Mouse (Mus musculus) embryonic facial prominence, embryonic 15.5 days (tissue): Measurements from ENCODE around the gene Hfe. TPM values are rescaled to one million over a fixed set of nuclear protein-coding genes. Genes with fewer than 3 reads are reported as not detected.

Experiments used
- ATAC-seq: fragments of 200-750 bp; cut with Nextera tagmentation; 2 replicates; pipeline ENCODE4 v1.8.0; 2017; ENCODE audit warnings: low read depth, moderate TSS enrichment; ENCODE audit not compliant: insufficient number of reproducible peaks, low FRiP score, low TSS enrichment
- H3K27ac ChIP-seq: fragments of 300-500 bp; sonication (generic); replicated peaks from 2 replicates; pipeline ENCODE4 v1.5.1; 2015; ENCODE audit warnings: mild to moderate bottlenecking, inconsistent platforms
- H3K27me3 ChIP-seq: fragments of 300-500 bp; sonication (generic); 2 replicates; pipeline ENCODE4 v1.6.1; 2015; ENCODE audit warnings: inconsistent platforms
- H3K36me3 ChIP-seq: fragments of 300-500 bp; sonication (generic); 2 replicates; pipeline ENCODE4 v1.6.1; 2015; ENCODE audit warnings: mild to moderate bottlenecking, inconsistent platforms
- H3K4me1 ChIP-seq: fragments of 300-500 bp; sonication (generic); 2 replicates; pipeline ENCODE4 v1.6.1; 2015; ENCODE audit warnings: inconsistent platforms
- H3K4me2 ChIP-seq: fragments of 300-500 bp; sonication (generic); replicated peaks from 2 replicates; pipeline ENCODE4 v1.6.1; 2015; ENCODE audit warnings: mild to moderate bottlenecking, inconsistent platforms
- H3K4me3 ChIP-seq: fragments of 300-500 bp; sonication (generic); replicated peaks from 2 replicates; pipeline ENCODE4 v1.5.1; 2015; ENCODE audit warnings: mild to moderate bottlenecking, inconsistent platforms
- H3K9ac ChIP-seq: fragments of 300-500 bp; sonication (generic); 2 replicates; pipeline ENCODE4 v1.6.1; 2015; ENCODE audit warnings: inconsistent platforms
- H3K9me3 ChIP-seq: fragments of 300-500 bp; sonication (generic); replicated peaks from 2 replicates; pipeline ENCODE4 v1.6.1; 2016; ENCODE audit warnings: inconsistent platforms
- WGBS: fragments of 180-500 bp; shearing (Covaris S2); methylation state at CpG from one replicate; pipeline ENCODE4 v1.1.7; 2015; 5-methylcytosine and 5-hydroxymethylcytosine counted together
- polyA plus RNA-seq: library from polyadenylated mRNA; unstranded; fragments of >200 nt; fragmentation: Nextera tagmentation; extraction: Ambion mirVana; gene quantifications from 2 replicates; pipeline ENCODE4 v1.2.1, GENCODE M21; 2015

Gene Hfe
- polyA plus RNA-seq, 1 experiment from 2014 or later = 8.7 TPM

DNA sequence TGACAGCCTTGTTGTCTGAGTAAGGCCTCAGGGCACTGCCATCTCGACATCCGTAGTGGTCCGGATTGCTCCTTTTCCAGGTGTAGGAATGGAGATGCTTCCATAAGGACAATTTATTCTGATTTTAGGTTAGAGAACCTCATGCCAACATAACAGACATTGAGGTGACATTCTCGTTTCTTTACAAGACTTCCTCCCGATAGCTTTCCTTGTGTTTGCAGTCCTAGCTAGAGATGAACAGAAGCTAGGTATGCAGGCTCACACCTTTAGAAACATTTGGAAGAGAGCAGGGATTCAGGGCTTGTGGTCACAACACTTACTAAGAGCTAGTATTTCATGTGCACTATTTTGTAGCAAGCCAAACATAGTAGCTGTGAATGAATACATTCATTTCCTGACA, 32.6 kb upstream of the Hfe start:
- 65% methylated on average over 5 of the region's 5 CpGs for WGBS
- no peaks in the 10 kb centered on the region for H3K27me3 ChIP-seq
- H3K36me3 ChIP-seq = no peaks in the 10 kb centered on the region
- no peaks in the 10 kb centered on the region for H3K9me3 ChIP-seq
- H3K4me1 ChIP-seq = peaks cover 22% of the 10 kb centered on the region
- no peak overlapping the region for H3K4me3 ChIP-seq
- ATAC-seq = no peak
- no peak overlapping the region for H3K4me2 ChIP-seq
- H3K9ac ChIP-seq = no peak overlapping the region
- no peak overlapping the region; the same call in 1 of the 2 replicates for H3K27ac ChIP-seq

DNA sequence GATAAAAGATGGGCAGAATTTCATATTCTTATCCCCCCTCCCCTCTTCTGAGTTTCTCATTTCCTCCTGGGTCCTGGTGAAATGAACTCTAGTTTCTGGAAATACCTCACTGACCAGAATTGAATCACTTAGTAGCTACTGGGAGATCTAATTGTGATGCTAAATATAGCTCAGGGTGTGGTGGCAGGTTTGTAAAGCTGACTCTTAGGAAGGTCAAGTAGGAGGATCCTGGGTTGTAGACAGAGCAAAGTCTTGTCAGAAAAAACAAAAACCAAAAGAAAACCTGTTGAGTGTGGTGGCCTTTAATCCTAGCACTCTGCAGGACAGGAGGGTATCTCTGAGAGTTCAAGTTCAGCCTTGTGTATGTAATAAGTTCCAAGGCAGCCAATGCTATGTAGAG, 31.4 kb upstream of the Hfe start:
- H3K4me1 ChIP-seq = peaks cover 14% of the 10 kb centered on the region; the same call in 1 of the 2 replicates
- H3K27me3 ChIP-seq = no peaks in the 10 kb centered on the region
- H3K9me3 ChIP-seq = no peaks in the 10 kb centered on the region
- no peaks in the 10 kb centered on the region for H3K36me3 ChIP-seq
- H3K4me2 ChIP-seq = no peak overlapping the region
- ATAC-seq = no peak
- H3K27ac ChIP-seq = no peak overlapping the region
- no peak overlapping the region for H3K4me3 ChIP-seq
- no peak overlapping the region for H3K9ac ChIP-seq

DNA sequence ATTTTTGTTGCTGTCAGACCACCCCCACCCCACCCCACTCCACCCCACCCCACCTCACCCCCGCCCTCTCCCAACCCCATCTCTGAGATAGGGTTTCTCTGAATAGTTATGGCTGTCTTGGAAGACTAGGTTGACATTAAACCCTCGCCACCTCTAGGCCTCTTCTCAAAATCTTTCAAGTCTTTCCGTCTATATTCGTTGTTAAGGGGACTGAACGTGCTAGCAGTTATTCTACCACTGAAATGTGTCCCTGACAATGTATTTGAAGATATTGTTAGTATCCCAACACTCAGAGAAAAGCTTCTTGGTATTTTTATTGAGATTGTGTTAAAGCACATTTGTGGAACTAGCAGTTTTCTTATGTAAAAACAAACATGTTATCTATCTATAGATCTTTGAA, 30.3 kb upstream of the Hfe start:
- peak overlapping the region; percentile 96 for H3K4me2 ChIP-seq
- no peaks in the 10 kb centered on the region for H3K27me3 ChIP-seq
- no peak overlapping the region for H3K27ac ChIP-seq
- no peak overlapping the region for H3K9ac ChIP-seq
- 57% methylated on average over 5 of the region's 5 CpGs for WGBS
- no peak for ATAC-seq
- H3K9me3 ChIP-seq = no peaks in the 10 kb centered on the region
- no peaks in the 10 kb centered on the region for H3K36me3 ChIP-seq
- H3K4me3 ChIP-seq = no peak overlapping the region
- peaks cover 13% of the 10 kb centered on the region; the same call in 1 of the 2 replicates for H3K4me1 ChIP-seq

DNA sequence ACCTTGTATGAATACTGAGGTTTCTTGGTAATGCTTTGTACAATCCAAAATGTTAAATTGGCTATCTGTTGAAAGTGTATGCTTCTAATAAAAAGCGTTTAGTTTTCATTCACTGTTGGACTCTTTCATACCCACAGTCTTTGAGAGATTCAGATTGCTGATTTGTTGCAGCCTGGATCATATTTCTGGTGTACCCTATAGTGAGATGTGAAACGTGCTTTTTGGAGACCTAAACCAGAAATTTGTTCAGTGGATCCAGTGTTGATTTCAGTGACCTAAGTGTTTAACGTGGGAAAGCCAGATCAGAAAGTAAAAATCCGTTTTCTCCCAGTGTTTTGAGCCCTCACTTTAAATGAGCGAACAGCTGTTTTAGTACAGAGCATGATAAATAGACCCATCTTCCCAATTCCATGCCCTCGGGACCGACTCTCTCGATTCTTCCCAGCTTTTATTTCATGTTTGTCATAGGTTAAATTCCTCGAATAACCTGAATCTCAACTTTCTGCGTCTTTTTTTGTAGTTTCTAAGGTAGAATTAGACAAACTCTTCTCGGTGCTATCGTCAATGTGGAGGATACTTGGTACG, 29.7 kb upstream of the Hfe start:
- 19% methylated on average over 13 of the region's 13 CpGs for WGBS
- peak overlapping the region; percentile 56 for H3K9ac ChIP-seq
- no peaks in the 10 kb centered on the region for H3K27me3 ChIP-seq
- peak overlapping the region; percentile 98 for H3K27ac ChIP-seq
- peak overlapping the region; percentile 61 for H3K4me3 ChIP-seq
- H3K36me3 ChIP-seq = no peaks in the 10 kb centered on the region
- no peak for ATAC-seq
- peaks cover 13% of the 10 kb centered on the region; the same call in 1 of the 2 replicates for H3K4me1 ChIP-seq
- no peaks in the 10 kb centered on the region for H3K9me3 ChIP-seq
- peak overlapping the region; percentile 96 for H3K4me2 ChIP-seq

DNA sequence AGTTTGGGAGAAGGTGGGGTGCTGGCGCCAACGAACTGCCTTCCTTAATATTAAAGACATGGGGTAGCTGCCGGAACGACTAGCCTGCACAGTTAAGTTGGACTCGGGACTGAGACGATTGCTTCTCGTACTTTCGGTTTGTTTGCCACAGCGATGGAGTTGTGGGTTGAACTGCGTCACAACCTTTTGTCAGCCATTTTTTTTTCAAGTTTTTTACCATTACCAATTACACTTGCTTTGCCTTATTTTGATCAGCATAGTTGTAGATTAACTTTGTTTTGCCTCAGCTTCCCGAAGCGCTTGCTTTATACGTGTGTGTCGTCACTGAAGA, 29.2 kb upstream of the Hfe start:
- under 1% methylated on average over 14 of the region's 14 CpGs for WGBS

DNA sequence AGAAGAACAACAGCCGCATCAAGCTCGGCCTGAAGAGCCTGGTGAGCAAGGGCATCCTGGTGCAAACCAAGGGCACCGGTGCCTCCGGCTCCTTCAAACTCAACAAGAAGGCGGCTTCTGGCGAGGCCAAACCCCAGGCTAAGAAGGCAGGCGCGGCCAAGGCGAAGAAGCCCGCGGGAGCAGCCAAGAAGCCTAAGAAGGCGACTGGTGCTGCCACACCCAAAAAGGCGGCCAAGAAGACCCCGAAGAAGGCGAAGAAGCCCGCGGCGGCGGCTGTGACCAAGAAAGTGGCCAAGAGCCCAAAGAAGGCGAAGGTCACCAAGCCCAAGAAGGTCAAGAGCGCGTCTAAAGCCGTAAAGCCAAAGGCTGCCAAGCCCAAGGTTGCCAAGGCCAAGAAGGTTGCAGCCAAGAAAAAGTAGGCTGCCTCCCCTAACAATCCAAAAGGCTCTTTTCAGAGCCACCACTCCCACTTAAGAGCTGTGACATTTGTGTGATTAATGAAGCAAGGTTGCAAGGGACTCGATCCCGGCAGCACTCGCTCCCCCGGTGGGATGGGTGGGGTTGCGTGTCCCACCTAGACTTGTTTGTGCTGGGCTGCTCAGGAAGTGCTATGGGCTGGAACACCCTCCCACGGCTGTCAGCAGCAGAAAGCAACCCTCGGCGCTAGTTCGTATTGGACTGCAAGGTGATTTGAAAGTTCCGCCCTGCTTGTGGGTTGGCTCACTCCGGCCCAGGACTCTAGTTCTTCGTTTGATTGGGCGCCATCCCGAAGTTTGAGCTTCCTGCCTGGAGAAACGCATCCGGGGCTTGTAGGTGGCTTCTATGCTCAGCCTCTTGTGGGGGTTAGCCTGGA, 28.6 kb upstream of the Hfe start:
- H3K36me3 ChIP-seq = no peaks in the 10 kb centered on the region
- H3K4me2 ChIP-seq = peak overlapping the region; percentile 96
- peak overlapping the region; percentile 56 for H3K9ac ChIP-seq
- WGBS = 0% methylated on average over 39 of the region's 39 CpGs
- no peaks in the 10 kb centered on the region for H3K27me3 ChIP-seq
- no peaks in the 10 kb centered on the region for H3K9me3 ChIP-seq
- H3K4me1 ChIP-seq = peaks cover 13% of the 10 kb centered on the region; the same call in 1 of the 2 replicates
- ATAC-seq = peak; percentile 90
- H3K4me3 ChIP-seq = peak overlapping the region; percentile 61
- peak overlapping the region; percentile 98 for H3K27ac ChIP-seq

More for the DNA sequence above, 29.2 kb upstream of the Hfe start:
- H3K27me3 ChIP-seq = no peaks in the 10 kb centered on the region
- peaks cover 13% of the 10 kb centered on the region; the same call in 1 of the 2 replicates for H3K4me1 ChIP-seq
- peak overlapping the region; percentile 56 for H3K9ac ChIP-seq
- H3K4me3 ChIP-seq = peak overlapping the region; percentile 61
- H3K36me3 ChIP-seq = no peaks in the 10 kb centered on the region
- H3K27ac ChIP-seq = peak overlapping the region; percentile 98
- no peaks in the 10 kb centered on the region for H3K9me3 ChIP-seq
- no peak; the same call in 1 of the 2 replicates for ATAC-seq
- peak overlapping the region; percentile 96 for H3K4me2 ChIP-seq

DNA sequence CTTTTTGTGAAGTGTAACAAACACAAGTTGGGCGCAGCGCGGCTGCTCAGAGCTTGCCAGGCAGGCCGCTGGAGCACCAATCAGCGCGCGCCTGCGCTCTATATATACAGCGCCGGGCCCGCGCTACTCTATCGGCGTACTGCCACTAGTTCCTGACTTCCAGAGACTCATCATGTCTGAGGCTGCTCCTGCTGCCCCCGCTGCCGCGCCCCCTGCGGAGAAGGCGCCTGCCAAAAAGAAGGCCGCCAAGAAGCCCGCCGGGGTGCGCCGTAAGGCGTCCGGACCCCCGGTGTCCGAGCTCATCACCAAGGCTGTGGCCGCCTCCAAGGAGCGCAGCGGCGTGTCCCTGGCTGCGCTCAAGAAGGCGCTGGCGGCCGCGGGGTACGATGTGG, 28.0 kb upstream of the Hfe start, which contains the start of gene Hist1h1c:
TSS of gene Hist1h1c (plus strand) at position 132 of the 392 bp plus-strand sequence.
- no peaks in the 10 kb centered on the region for H3K9me3 ChIP-seq
- H3K27me3 ChIP-seq = no peaks in the 10 kb centered on the region
- H3K36me3 ChIP-seq = no peaks in the 10 kb centered on the region
- H3K27ac ChIP-seq = peak within 1 kb of the TSS; percentile 98
- 0% methylated on average over 38 of the region's 38 CpGs for WGBS
- peak within 1 kb of the TSS; percentile 61 for H3K4me3 ChIP-seq
- peaks cover 13% of the 10 kb centered on the region; the same call in 1 of the 2 replicates for H3K4me1 ChIP-seq
- H3K9ac ChIP-seq = peak within 1 kb of the TSS; percentile 56
- ATAC-seq = peak; percentile 94
- peak within 1 kb of the TSS; percentile 96 for H3K4me2 ChIP-seq

DNA sequence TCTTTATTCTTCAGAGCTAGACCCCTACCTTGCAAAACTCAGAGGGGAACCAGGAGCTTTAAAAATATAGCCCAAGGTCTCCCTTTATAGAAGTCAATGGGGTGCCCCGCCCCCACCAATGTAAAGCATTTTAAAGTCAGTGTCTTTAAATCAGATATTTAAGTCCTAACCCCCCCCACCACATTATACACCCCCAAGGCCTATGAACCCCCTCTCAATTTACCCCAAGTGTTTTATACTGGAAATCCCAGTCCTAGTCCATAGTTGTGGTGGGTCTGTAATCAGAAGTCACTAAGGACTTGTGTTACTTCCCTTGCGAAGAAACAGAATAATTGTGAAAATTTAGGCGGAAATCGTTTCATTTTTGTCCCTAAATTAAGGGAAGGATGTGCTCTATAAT, 27.4 kb upstream of the Hfe start:
- Histone ChIP-seq H3K4me1 (peaks cover 13% of the 10 kb centered on the region; the same call in 1 of the 2 replicates), H3K4me3 (peak overlapping the region; percentile 61), H3K4me2 (peak overlapping the region; percentile 96), H3K27me3 (no peaks in the 10 kb centered on the region), H3K9ac (no peak overlapping the region), H3K27ac (peak overlapping the region; percentile 98), H3K9me3 (no peaks in the 10 kb centered on the region), H3K36me3 (no peaks in the 10 kb centered on the region)
- 20% methylated on average over 4 of the region's 4 CpGs for WGBS
- ATAC-seq = no peak

DNA sequence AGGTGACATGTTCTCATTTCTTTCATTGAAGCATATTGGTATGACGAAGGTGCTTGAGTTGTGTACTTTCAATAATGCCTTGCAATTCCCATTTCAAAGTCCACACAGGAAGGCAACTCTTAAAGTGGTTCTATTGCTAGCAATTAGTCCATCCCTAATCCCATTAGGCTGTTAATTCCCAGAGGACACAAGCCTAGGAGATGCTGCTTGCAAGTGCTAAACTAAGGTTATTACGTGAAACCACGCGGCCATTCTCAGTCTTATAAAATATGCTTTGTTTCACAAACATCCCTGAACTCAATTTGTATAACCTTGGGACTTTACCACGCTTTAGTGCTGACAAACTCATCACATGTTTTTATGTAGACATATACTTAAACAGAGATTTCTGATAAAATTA, 26.4 kb upstream of the Hfe start:
- Histone ChIP-seq H3K27ac (no peak overlapping the region), H3K9me3 (no peaks in the 10 kb centered on the region), H3K9ac (no peak overlapping the region), H3K4me1 (peaks cover 13% of the 10 kb centered on the region; the same call in 1 of the 2 replicates), H3K27me3 (no peaks in the 10 kb centered on the region), H3K4me3 (no peak overlapping the region), H3K36me3 (no peaks in the 10 kb centered on the region), H3K4me2 (no peak overlapping the region)
- ATAC-seq = no peak
- WGBS = 84% methylated on average over 5 of the region's 5 CpGs

DNA sequence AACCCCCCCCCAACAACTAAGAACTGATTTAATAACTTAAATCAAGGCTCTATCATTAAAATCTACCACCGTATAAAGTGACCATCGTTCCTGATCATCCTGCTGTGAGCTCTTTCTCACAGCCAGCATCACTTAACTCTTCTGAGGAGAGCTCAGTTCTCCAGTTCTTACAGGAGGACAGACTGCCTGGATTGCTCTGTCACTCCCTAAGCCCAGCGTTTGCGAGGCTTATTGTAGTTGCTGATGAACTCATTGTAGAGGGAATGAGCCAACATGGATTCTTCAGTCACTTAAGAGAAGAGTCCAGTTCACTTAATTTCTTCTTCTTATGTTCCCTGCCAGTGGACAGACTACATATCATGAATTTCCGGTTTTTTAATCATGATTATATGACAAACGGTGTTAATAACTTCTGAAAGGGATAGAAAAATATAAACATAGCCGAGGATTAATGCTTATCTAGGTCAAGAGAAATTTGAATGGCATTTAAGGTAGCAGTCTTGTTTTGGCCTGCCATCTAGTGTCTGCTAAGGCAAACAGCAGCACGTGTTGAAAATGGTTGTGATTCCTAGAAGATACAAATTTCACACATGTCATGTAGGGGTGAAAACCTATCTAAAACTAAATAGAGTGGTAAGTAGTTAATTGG, 21.6 kb upstream of the Hfe start:
- Histone ChIP-seq H3K4me3 (no peak overlapping the region), H3K27me3 (no peaks in the 10 kb centered on the region), H3K9ac (no peak overlapping the region), H3K4me1 (no peaks in the 10 kb centered on the region), H3K27ac (no peak overlapping the region), H3K9me3 (no peaks in the 10 kb centered on the region), H3K4me2 (no peak overlapping the region), H3K36me3 (no peaks in the 10 kb centered on the region)
- 22% methylated on average over 8 of the region's 8 CpGs for WGBS
- ATAC-seq = no peak

DNA sequence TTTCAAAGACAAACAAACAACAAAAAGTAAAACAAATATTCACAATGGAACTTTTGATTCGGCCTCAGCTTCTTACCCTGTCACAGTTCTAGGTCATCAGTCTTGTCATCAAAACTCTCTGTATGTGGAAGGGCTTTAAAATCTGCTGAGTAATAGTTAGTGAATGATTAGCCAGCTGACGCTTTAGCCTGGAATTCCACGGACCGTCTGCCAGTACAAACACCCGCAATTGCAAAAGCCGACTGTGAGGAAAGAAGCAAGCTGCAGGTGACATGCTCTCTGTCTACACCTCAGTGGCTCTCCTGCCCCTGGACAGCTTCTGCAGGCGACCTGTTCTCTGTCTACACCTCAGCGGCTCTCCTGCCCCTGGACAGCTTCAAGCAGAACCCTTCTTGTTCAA, 19.8 kb upstream of the Hfe start:
- H3K27ac ChIP-seq = no peak overlapping the region
- WGBS = 43% methylated on average over 8 of the region's 8 CpGs
- H3K9ac ChIP-seq = no peak overlapping the region
- no peaks in the 10 kb centered on the region for H3K9me3 ChIP-seq
- no peaks in the 10 kb centered on the region for H3K36me3 ChIP-seq
- no peaks in the 10 kb centered on the region for H3K27me3 ChIP-seq
- no peak overlapping the region for H3K4me2 ChIP-seq
- no peaks in the 10 kb centered on the region for H3K4me1 ChIP-seq
- ATAC-seq = no peak
- H3K4me3 ChIP-seq = no peak overlapping the region
